Mouse (Mus musculus): ENCODE results near the gene Cmip.

Gene Cmip

GRCm38 (mm10) chr8:117471655-117472054 is 214.8 kb downstream of the Cmip start:
- no peak for DNase-seq

DNA sequence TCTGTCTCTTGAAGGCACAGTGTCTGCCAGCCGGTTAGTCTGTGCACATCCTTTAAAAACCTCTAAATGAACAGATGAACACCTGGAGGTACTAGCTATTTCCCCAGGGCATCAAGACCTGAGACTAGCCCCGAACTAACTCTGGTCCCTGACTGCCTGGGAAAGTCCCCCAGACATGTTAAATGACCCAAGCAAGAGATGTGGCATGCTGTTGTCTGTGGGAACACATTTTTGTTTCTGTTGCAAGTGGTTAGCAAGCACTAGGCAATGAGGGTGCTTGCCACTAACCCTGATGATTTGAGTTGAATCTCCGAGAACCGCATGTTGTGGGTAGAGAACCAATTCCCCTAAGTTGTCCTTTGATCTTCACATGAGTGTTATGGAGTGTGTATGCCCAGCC is 215.5 kb downstream of the Cmip start:
- DNase-seq = no peak

GRCm38 (mm10) chr8:117474944-117475343 is 218.1 kb downstream of the Cmip start:
- peak; percentile 94 for DNase-seq

DNA sequence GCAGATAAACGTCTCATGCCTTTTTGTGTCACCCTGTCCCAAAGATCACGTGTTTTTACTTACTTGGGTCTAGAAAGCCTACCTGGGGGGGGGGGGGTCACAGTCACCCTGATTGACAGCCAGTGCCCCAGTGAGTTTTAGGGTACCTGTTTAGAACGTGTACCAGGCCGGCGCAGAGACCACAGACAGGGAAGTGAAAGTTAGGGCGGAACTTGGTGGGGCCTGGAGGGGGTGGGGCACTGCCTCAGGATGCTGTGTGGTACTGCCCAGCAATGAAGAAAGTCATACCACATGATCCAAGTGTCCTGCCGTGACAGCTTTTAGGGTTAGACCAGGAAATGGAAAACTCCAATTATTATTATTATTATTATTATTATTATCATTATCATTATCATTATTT is 219.0 kb downstream of the Cmip start:
- DNase-seq = no peak

- no peak for DNase-seq
Observed at GRCm38 (mm10) chr8:117478082-117478481, 221.2 kb downstream of the Cmip start.

- no peak for DNase-seq
Observed at GRCm38 (mm10) chr8:117479996-117480395, 223.1 kb downstream of the Cmip start.

- no peak for DNase-seq
Observed at GRCm38 (mm10) chr8:117480516-117480915, 223.7 kb downstream of the Cmip start.

DNA sequence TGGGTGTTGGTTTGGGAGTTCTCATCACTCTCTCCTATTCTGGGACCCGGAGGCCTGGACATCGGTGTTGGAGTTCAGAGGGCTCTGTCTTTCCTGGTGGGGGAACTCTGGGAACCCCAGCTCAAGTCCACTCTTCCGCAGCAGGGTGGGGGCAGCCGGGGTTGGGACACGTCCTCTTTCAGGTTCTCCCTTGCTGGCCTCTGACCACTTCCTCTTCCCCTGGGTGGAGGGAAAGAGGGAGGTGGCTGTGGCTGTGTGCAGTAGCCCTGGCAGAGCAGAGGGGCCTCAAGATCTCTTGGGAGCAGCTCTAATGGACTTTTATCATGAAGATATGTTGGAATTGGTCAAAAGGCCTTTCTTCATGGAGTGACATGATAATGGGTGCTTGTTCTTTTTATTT is 225.0 kb downstream of the Cmip start:
- no peak for DNase-seq

DNA sequence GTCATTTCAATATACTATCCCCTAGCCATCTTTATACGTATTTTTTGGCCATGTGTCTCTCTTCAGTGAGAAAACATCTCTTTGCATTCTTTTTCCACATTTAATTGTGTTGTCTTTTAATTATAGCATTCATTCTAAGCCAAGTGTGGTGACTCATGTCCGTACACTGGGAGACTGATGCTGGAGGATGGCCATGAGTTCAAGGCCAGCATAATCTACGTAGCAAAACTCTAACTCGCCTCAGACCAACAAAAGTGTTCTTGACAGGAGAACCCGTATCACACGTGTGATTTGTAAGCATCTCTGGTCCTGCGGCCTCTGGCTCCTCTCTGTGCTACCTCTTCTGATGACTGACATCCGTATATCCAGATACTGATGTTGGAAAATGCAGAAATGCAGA is 227.9 kb downstream of the Cmip start:
- DNase-seq = no peak

DNA sequence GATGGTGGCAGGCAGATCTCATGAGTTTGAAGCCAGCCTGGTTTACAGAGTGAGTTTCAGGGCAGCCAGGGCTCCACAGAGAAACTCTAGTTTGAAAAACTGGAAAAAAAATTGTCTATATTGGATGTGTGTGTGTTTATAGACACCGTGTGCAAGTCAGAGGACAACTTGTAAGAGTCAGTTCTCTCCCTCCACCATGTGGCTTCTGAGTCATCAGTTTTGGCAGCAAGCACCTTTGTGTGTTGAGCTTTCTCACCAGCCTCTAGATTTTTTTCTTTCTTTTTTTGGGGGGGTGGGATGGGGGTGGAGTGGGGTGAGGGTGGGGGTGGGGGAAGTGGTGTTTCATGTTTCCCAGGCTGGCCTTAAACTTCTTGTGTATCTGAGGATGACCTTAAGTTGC is 228.5 kb downstream of the Cmip start:
- DNase-seq = no peak

DNA sequence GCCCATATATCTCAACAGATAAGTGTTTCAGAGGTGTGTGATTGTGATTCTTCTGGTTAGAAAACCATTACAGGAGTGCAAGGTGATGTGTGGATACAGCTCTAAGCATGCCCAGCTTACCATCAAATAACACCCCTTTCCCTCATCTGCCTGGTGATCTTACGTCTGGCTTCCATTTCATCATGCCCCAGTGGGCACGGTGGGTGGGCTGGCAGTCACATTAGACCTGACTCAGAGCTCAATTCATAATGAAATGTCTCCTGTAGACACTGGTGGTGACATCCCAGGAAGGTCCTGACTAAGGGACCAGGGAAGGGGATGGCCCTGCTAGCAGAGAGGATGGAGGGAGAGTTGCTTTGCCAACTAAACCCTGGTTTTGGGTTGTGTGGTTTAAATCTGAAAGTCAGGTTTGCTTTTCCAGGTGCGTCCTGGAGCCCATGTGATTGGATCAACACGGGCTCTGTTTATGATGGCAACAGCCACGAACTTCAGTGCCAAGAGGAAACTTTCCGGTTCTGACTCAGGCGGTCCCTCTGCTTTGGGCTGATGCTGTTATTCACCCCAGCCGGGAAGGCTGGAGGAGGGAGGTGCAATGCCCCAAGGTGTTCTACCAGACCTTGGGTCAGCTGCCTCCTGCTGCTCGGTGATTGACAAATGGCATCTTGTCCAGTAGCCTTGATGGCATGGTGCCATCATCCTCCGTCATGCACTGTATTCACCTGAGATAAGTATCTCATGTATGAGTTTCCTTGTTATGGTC is 231.6 kb downstream of the Cmip start:
- no peak for DNase-seq

DNA sequence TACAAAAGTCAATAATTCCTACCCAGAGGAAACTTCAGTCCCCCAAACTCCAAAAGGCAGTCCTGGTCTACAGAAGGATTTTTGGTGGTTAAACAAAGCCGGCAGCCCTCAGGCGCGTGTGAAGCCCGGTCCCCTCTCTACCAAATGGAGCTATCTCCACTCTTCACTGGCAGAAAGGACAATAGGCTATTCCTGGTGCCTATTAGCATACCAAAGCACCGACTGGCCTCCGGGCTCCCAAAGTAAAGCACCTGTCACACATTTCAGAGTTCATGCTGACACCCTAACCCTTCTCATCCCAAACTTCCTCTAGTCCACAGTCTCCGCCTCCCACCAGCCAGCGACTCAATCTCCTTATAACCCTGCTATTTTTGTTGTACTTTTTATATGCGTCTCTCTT is 236.7 kb downstream of the Cmip start:
- no peak for DNase-seq

DNA sequence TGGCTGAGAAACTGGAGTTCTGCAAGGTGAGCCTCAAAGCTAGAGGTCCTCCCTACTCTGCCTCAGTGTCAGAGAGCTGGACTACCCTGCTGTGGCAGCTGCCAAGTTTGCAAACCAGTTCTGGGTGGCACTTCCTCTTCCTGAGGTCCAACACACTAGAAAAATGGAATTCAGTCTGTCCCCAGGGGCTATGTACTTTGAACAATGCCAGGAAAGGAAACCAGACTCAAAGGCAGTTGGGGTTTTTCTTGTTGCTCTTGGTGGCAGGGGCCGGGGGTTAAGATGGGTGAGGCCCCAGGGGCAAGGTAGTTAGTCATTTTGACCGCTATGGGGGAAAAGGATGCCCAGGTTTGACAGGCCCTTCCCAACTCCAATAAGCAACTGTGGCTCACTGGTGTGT is 238.0 kb downstream of the Cmip start:
- DNase-seq = peak; percentile 31

DNA sequence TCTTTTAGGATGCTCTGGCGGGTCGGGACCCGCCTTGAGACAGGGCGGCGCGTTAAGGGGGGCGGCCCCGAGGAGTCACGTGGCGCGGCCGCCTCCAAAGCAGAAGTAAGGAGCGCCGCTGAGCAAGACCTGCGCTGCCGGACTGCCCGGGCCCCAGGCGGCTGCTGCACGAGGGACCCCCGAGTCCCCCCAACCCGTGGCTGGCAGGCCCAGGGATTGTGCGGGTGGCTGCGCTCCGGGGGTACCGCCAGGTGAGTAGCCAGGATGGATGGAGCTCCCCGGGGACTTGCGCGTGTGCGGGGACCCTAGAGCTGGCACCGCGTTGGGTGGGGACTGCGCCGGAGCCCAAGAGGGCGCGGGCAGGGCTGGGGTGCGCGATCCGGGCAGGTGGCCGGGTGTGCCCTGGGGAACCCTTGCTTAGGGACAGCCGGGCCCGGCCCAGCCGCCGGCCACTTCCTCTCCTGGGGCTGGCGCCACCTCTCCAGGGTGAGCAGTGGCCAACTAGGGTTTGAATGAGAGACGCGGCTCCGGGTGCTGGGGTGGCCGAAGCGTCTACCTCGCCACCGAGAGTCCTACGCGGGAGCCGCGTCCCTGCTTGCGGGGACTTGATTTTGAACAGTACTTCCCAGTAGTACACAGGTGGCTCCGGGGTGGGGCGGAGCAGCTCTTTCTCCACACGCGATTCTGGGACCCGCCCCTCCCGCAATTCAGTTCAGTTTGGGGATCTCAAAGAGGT is 241.5 kb downstream of the Cmip start, which contains the start of gene Plcg2:
TSS of gene Plcg2 (plus strand) at position 113 of the 736 bp plus-strand sequence.
- peak; percentile 50 for DNase-seq

DNA sequence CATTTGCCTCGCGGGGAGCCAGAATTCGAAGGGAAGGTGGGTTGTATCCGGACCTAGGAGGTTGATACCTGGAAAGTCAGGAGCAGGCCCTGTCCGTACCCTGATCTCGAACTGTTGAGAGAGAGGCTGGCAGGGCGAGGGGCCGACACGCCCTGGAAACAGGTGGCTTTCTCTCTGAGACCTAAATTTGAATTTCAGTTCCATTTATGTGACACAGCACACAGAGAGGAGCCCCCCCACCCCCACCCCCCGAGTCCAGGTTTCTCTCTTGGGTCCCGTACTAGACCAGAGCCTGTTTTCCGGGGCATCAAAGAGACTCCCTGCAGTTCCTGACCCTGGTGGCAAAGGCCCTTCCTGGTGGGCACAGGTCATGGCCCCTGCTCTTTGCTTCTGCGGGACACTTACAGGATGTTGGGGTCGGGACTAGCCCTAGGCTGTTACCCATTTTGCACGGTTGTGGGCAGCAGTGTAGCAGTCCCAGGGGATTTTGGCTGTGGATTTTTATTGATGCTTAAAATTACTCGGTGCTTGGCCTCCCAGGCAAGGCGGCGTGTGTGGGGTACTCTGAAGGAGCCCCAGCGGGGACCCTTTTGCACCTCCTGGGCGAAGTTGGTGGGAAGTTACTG is 242.2 kb downstream of the Cmip start:
- no peak for DNase-seq

- DNase-seq = no peak
Observed at GRCm38 (mm10) chr8:117500232-117500823, 243.5 kb downstream of the Cmip start.

GRCm38 (mm10) chr8:117501323-117501722 is 244.5 kb downstream of the Cmip start:
- DNase-seq = no peak

GRCm38 (mm10) chr8:117503405-117504069 is 246.7 kb downstream of the Cmip start:
- DNase-seq = no peak

DNA sequence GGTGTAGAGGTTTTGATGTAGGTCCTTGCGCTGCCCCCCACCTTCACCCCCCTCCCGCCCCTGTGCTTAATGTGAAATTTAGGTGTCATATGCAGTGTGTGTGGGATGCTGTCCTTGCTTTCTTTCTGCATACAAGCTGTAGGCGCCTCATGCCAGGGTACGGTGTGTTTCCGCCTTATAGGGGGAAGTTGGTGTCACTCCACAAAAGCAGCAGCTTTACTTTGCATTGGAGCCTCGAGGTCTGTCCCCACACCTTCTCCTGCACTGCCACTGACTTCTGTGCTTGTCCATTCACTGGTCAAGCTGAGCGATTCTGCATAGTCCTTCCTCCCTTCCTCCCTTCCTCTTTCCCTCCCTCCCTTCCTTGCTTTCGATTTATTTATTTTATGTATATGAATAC is 250.8 kb downstream of the Cmip start:
- DNase-seq = no peak

All from kidney, postnatal 14 days (tissue).